Mouse (Mus musculus): ENCODE data around the gene Nsun3.
A peak's percentile ranks its signal among the peaks of the same experiment; 100 is the strongest.

GRCm38 (mm10) chr16:62826156-62827001, 39.8 kb upstream of the Nsun3 start:
- no peak for TF ChIP-seq POLR2A (IDR thresholded peaks at IDR 0.05; ENCODE audit: extremely low read depth, insufficient read depth, low read length)
- TF ChIP-seq CTCF (IDR thresholded peaks at IDR 0.05; ENCODE audit: extremely low read depth, insufficient read depth, low read length): 0 out of 2 replicates have a peak, but pooled peaks have one; percentile 19
